Mouse (Mus musculus): ENCODE data around the gene Ptpre. TPM values are rescaled to one million over a fixed set of nuclear protein-coding genes. Genes with fewer than 3 reads are reported as not detected.
"Not testable (repeated sequence)": the region's sequence is repeated elsewhere in the genome, so short reads cannot be mapped to it uniquely, and the experiment has no call there.

Ptpre gene
- total and polyA plus RNA-seq, 3 experiments = 30.5 to 154 (median 119) TPM

DNA sequence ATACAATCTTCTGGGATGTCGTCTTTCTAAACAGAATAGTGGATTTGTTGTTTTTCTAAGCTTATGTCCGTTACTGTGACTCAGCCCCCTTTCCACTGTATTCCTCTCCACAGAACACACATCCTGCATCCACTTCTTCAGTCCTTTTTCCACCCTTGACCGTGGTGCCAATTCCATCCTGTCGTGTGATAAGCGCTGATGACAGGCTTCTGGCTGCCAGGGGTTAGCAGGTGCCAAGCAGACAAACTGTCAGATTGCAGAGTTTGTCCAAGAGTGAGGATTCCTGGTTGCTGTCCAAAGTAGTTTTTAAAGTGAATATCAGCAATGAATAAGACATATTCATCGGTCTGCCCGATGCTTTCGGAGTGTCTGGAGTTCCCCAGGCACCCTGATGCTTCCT is 139.4 kb downstream of the Ptpre start:
- Histone ChIP-seq H3K9me3 (replicated peaks) (no peaks in the 10 kb centered on the region), H3K27me3 (ENCODE audit: insufficient read depth, low read length) (no peaks in the 10 kb centered on the region), H3K4me3 (ENCODE audit: low read depth, low read length) (no peak overlapping the region), H3K4me1 (ENCODE audit: insufficient read depth, low read depth, low read length) (0 out of 2 replicates have a peak, but pooled peaks cover 4% of the 10 kb centered on the region), H3K36me3 (replicated peaks) (peaks cover 99% of the 10 kb centered on the region)
- TF ChIP-seq CTCF (IDR thresholded peaks at IDR 0.05; ENCODE audit: low read depth, low read length) = no peak
- no peak for TF ChIP-seq GATA1 (IDR thresholded peaks at IDR 0.05; ENCODE audit: borderline replicate concordance, low read length)
- no peak for TF ChIP-seq POLR2AphosphoS5 (IDR thresholded peaks at IDR 0.05; ENCODE audit: insufficient replicate concordance, low read depth, low read length)
- no peak for TF ChIP-seq GATA2 (IDR thresholded peaks at IDR 0.05; ENCODE audit: borderline replicate concordance, low read depth, low read length)
- TF ChIP-seq TAL1 (conservative IDR thresholded peaks at IDR 0.05; ENCODE audit: low read depth, low read length) = no peak
- no peak for DNase-seq (ENCODE audit: low spot score)
- ATAC-seq (ENCODE audit: extremely low read depth, insufficient number of reproducible peaks, low FRiP score, poor library complexity, severe bottlenecking) = no peak

DNA sequence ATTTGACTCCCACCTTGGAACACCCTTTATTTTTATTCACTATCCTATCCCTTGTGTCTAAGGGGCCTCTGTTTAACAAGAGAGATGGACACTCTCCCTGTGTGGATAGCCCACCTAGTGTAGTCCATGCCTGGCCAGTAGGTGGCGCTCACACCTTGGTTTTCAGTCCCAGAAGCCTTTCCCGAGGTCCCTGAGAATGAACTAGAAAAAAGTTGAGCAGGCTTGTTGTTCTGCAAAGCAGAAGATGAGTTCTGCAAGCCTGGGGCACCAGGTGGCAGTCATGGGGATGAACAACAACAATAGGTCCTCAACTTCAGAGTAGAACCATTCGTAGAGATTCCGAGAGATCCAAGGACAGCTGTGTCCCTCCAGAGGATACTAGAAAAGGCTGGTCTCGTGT is 143.1 kb downstream of the Ptpre start:
- DNase-seq (ENCODE audit: low spot score) = no peak
- peaks cover 11% of the 10 kb centered on the region for H3K4me1 ChIP-seq (ENCODE audit: insufficient read depth, low read depth, low read length)
- H3K36me3 ChIP-seq (replicated peaks) = peaks cover 96% of the 10 kb centered on the region
- ATAC-seq (ENCODE audit: extremely low read depth, insufficient number of reproducible peaks, low FRiP score, poor library complexity, severe bottlenecking) = peak; percentile 36; the same call in 1 of the 2 replicates
- no peaks in the 10 kb centered on the region for H3K27me3 ChIP-seq (ENCODE audit: insufficient read depth, low read length)
- no peaks in the 10 kb centered on the region for H3K9me3 ChIP-seq (replicated peaks)
- no peak overlapping the region for H3K4me3 ChIP-seq (ENCODE audit: low read depth, low read length)
- no peak for TF ChIP-seq POLR2AphosphoS5 (IDR thresholded peaks at IDR 0.05; ENCODE audit: insufficient replicate concordance, low read depth, low read length)
- no peak for TF ChIP-seq GATA2 (IDR thresholded peaks at IDR 0.05; ENCODE audit: borderline replicate concordance, low read depth, low read length)
- peak; percentile 42; the same call in 1 of the 2 replicates for TF ChIP-seq CTCF (IDR thresholded peaks at IDR 0.05; ENCODE audit: low read depth, low read length)
- TF ChIP-seq GATA1 (IDR thresholded peaks at IDR 0.05; ENCODE audit: borderline replicate concordance, low read length) = no peak
- no peak for TF ChIP-seq TAL1 (conservative IDR thresholded peaks at IDR 0.05; ENCODE audit: low read depth, low read length)

DNA sequence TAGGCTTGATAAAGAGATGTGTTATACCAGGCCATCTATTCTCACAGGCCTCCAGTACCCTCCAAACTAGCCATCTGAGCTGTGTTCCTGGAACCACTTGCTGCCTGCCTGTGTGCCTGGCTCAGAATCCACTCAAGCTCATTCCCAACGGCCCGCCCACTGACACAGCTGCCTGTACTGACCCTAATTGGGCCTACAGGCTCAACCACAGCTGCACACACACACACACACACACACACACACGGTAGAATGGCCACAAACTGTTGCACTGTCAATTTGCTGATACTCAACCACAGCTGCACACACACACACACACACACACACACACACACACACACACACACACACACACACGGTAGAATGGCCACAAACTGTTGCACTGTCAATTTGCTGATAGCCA is 146.8 kb downstream of the Ptpre start:
- not testable (repeated sequence) for H3K27me3 ChIP-seq (ENCODE audit: insufficient read depth, low read length); H3K9me3 ChIP-seq (replicated peaks); DNase-seq (ENCODE audit: low spot score); H3K4me3 ChIP-seq (ENCODE audit: low read depth, low read length)
- Histone ChIP-seq H3K36me3 (replicated peaks) (peaks cover 93% of the 10 kb centered on the region), H3K4me1 (ENCODE audit: insufficient read depth, low read depth, low read length) (peaks cover 11% of the 10 kb centered on the region)
- ATAC-seq (ENCODE audit: extremely low read depth, insufficient number of reproducible peaks, low FRiP score, poor library complexity, severe bottlenecking) = peak; percentile 11; the same call in 1 of the 2 replicates

DNA sequence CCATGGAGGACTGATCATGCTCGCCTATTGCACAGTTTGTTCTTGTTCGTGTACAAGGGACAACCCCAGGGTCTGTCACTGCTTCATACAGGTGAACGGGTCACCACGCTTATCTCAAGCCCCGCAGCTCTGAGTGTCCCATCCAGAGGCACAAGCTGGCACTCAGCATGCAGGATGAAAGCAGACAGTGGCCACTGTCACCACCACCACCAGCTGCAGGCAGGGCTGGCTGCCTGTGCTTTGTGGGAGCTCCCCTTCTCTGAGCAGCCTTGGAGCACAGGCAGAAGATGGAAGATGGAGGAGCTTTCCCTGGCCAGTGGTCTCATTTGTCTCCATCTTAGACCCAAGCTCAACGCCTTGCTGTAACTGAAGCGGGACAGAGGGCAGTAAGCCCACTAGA is 147.7 kb downstream of the Ptpre start:
- H3K36me3 ChIP-seq (replicated peaks) = peaks cover 92% of the 10 kb centered on the region
- H3K4me3 ChIP-seq (ENCODE audit: low read depth, low read length) = no peak overlapping the region
- no peaks in the 10 kb centered on the region for H3K9me3 ChIP-seq (replicated peaks)
- no peaks in the 10 kb centered on the region for H3K27me3 ChIP-seq (ENCODE audit: insufficient read depth, low read length)
- TF ChIP-seq POLR2AphosphoS5 (IDR thresholded peaks at IDR 0.05; ENCODE audit: insufficient replicate concordance, low read depth, low read length) = peak; percentile 90
- no peak for TF ChIP-seq GATA2 (IDR thresholded peaks at IDR 0.05; ENCODE audit: borderline replicate concordance, low read depth, low read length)
- TF ChIP-seq TAL1 (conservative IDR thresholded peaks at IDR 0.05; ENCODE audit: low read depth, low read length) = no peak
- no peak for ATAC-seq (ENCODE audit: extremely low read depth, insufficient number of reproducible peaks, low FRiP score, poor library complexity, severe bottlenecking)
- H3K4me1 ChIP-seq (ENCODE audit: insufficient read depth, low read depth, low read length) = peaks cover 16% of the 10 kb centered on the region
- DNase-seq (ENCODE audit: low spot score) = no peak

DNA sequence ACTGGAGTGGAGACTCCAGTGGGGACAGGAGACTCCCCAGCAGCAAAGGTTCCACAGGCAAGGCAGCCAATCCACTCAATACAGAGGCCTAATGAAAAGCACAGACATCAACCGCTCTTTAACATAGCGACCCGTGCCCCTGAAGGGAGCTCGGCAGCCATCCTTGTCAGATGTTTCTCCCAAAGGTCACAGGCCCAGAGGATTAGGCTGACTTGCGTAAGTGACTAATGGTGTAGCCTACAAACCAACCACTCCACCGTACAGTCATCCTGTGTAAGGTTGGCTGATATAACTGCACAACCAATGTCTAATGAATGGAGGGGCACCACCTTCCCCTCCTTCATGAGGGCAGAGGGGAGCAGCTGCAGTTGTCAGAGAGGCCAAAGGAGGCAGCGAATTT is 152.1 kb downstream of the Ptpre start:
- no peaks in the 10 kb centered on the region for H3K27me3 ChIP-seq (ENCODE audit: insufficient read depth, low read length)
- no peak overlapping the region for H3K4me3 ChIP-seq (ENCODE audit: low read depth, low read length)
- no peaks in the 10 kb centered on the region for H3K9me3 ChIP-seq (replicated peaks)
- H3K4me1 ChIP-seq (ENCODE audit: insufficient read depth, low read depth, low read length) = peaks cover 17% of the 10 kb centered on the region
- TF ChIP-seq GATA1 (IDR thresholded peaks at IDR 0.05; ENCODE audit: borderline replicate concordance, low read length) (no peak), CTCF (IDR thresholded peaks at IDR 0.05; ENCODE audit: low read depth, low read length) (no peak), POLR2AphosphoS5 (IDR thresholded peaks at IDR 0.05; ENCODE audit: insufficient replicate concordance, low read depth, low read length) (no peak), GATA2 (IDR thresholded peaks at IDR 0.05; ENCODE audit: borderline replicate concordance, low read depth, low read length) (no peak)
- ATAC-seq (ENCODE audit: extremely low read depth, insufficient number of reproducible peaks, low FRiP score, poor library complexity, severe bottlenecking) = 0 out of 2 replicates have a peak, but pooled peaks have one; percentile 4
- H3K36me3 ChIP-seq (replicated peaks) = peaks cover 94% of the 10 kb centered on the region
- no peak for DNase-seq (ENCODE audit: low spot score)

DNA sequence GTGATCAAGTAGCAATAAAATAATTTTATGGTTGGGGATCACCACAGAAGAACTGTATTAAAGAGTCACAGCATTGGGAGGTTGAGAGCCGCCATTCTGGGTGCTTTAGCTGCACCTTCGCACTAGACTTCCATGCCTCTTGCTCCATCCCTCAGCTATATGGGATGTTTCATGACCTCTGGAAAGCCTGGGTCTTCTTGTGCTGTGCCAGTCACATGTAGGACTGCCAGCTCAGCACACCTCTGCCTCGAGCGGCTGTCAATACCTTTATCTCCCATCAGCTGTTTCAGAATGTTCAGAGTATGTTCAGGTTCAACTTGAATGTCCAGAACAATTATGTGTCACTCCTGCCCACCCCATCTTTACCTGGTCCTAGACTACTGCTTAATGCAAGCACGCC is 154.7 kb downstream of the Ptpre start:
- DNase-seq (ENCODE audit: low spot score) = no peak

DNA sequence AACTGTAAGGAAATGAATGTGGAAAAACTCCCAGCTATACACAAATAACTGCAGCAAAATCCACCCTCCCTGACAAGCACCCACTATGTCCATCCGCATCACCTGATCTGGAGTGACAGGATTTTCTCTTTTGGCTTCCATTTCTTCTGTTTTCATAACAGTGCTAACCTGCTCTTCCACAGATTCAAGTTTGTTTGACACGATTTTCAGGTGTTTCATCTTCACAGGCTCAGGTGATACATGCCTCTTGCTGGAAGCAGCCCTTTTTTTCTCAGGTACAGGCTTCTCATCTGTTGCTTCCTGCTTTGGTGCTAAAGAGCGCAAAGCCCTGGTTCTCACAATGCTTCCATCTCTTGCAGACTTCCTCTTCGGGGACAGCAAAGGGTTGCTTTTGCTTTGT is 156.8 kb downstream of the Ptpre start:
- TF ChIP-seq GATA2 (IDR thresholded peaks at IDR 0.05; ENCODE audit: borderline replicate concordance, low read depth, low read length) (no peak), TAL1 (conservative IDR thresholded peaks at IDR 0.05; ENCODE audit: low read depth, low read length) (no peak), POLR2AphosphoS5 (IDR thresholded peaks at IDR 0.05; ENCODE audit: insufficient replicate concordance, low read depth, low read length) (no peak; the same call in 1 of the 2 replicates), GATA1 (IDR thresholded peaks at IDR 0.05; ENCODE audit: borderline replicate concordance, low read length) (no peak), CTCF (IDR thresholded peaks at IDR 0.05; ENCODE audit: low read depth, low read length) (no peak)
- no peak for ATAC-seq (ENCODE audit: extremely low read depth, insufficient number of reproducible peaks, low FRiP score, poor library complexity, severe bottlenecking)

More for the DNA sequence above, 154.7 kb downstream of the Ptpre start:
- no peak for TF ChIP-seq GATA1 (IDR thresholded peaks at IDR 0.05; ENCODE audit: borderline replicate concordance, low read length)
- no peak for TF ChIP-seq GATA2 (IDR thresholded peaks at IDR 0.05; ENCODE audit: borderline replicate concordance, low read depth, low read length)
- no peak for TF ChIP-seq TAL1 (conservative IDR thresholded peaks at IDR 0.05; ENCODE audit: low read depth, low read length)
- no peak for TF ChIP-seq POLR2AphosphoS5 (IDR thresholded peaks at IDR 0.05; ENCODE audit: insufficient replicate concordance, low read depth, low read length)
- TF ChIP-seq CTCF (IDR thresholded peaks at IDR 0.05; ENCODE audit: low read depth, low read length) = no peak
- Histone ChIP-seq H3K27me3 (ENCODE audit: insufficient read depth, low read length) (no peaks in the 10 kb centered on the region), H3K36me3 (replicated peaks) (peaks cover 88% of the 10 kb centered on the region), H3K4me3 (ENCODE audit: low read depth, low read length) (no peak overlapping the region), H3K4me1 (ENCODE audit: insufficient read depth, low read depth, low read length) (peaks cover 18% of the 10 kb centered on the region), H3K9me3 (replicated peaks) (no peaks in the 10 kb centered on the region)
- no peak for ATAC-seq (ENCODE audit: extremely low read depth, insufficient number of reproducible peaks, low FRiP score, poor library complexity, severe bottlenecking)

More for the DNA sequence above, 156.8 kb downstream of the Ptpre start:
- H3K4me3 ChIP-seq (ENCODE audit: low read depth, low read length) = no peak overlapping the region
- no peaks in the 10 kb centered on the region for H3K9me3 ChIP-seq (replicated peaks)
- no peaks in the 10 kb centered on the region for H3K27me3 ChIP-seq (ENCODE audit: insufficient read depth, low read length)
- H3K4me1 ChIP-seq (ENCODE audit: insufficient read depth, low read depth, low read length) = peaks cover 15% of the 10 kb centered on the region
- DNase-seq (ENCODE audit: low spot score) = no peak
- H3K36me3 ChIP-seq (replicated peaks) = peaks cover 88% of the 10 kb centered on the region
